Mouse (Mus musculus): ENCODE results near the gene Drd5.

The Drd5 gene

GRCm38 (mm10) chr5:38318966-38319786, at the start of gene Drd5:
Gene Drd5 (plus strand): TSS chr5:38319367.
- DNase-seq = no peak

- DNase-seq = no peak
Observed at GRCm38 (mm10) chr5:38270942-38271341, 48.2 kb upstream of the Drd5 start.

- DNase-seq = no peak
Observed at GRCm38 (mm10) chr5:38273831-38274230, 45.3 kb upstream of the Drd5 start.

- DNase-seq = no peak
Observed at GRCm38 (mm10) chr5:38275771-38276170, 43.4 kb upstream of the Drd5 start, which contains the start of gene Otop1. Gene Otop1 (plus strand): TSS chr5:38275972.

GRCm38 (mm10) chr5:38276451-38276850, 42.7 kb upstream of the Drd5 start:
- DNase-seq = no peak

GRCm38 (mm10) chr5:38277098-38277866, 41.9 kb upstream of the Drd5 start:
- DNase-seq = no peak

- no peak for DNase-seq
Observed at GRCm38 (mm10) chr5:38277936-38278600, 41.1 kb upstream of the Drd5 start.

GRCm38 (mm10) chr5:38280075-38280474, 39.1 kb upstream of the Drd5 start:
- no peak for DNase-seq

GRCm38 (mm10) chr5:38285724-38286123, 33.4 kb upstream of the Drd5 start:
- DNase-seq = no peak

- DNase-seq = no peak
Observed at GRCm38 (mm10) chr5:38288476-38288875, 30.7 kb upstream of the Drd5 start.

- no peak for DNase-seq
Observed at GRCm38 (mm10) chr5:38301761-38302411, 17.3 kb upstream of the Drd5 start.

GRCm38 (mm10) chr5:38302651-38303050, 16.5 kb upstream of the Drd5 start:
- no peak for DNase-seq

GRCm38 (mm10) chr5:38305241-38305640, 13.9 kb upstream of the Drd5 start:
- DNase-seq = no peak

GRCm38 (mm10) chr5:38307255-38308101, 11.7 kb upstream of the Drd5 start:
- DNase-seq = peak; percentile 87

- peak; percentile 26 for DNase-seq
Observed at GRCm38 (mm10) chr5:38308873-38309272, 10.3 kb upstream of the Drd5 start.

GRCm38 (mm10) chr5:38309795-38310194, 9.4 kb upstream of the Drd5 start:
- DNase-seq = no peak

- DNase-seq = no peak
Observed at GRCm38 (mm10) chr5:38333381-38333780, 14.2 kb downstream of the Drd5 start.

GRCm38 (mm10) chr5:38334582-38334981, 15.4 kb downstream of the Drd5 start:
- no peak for DNase-seq

GRCm38 (mm10) chr5:38343101-38343500, 23.9 kb downstream of the Drd5 start:
- DNase-seq = no peak

GRCm38 (mm10) chr5:38346646-38347432, 27.7 kb downstream of the Drd5 start:
- DNase-seq = no peak

GRCm38 (mm10) chr5:38350351-38350929, 31.3 kb downstream of the Drd5 start:
- no peak for DNase-seq

Measured in cerebellum, adult 11 months (tissue).